Mouse (Mus musculus) liver, embryonic 15.5 days (tissue): ENCODE data around the gene Kpna7. TPM values are rescaled to one million over a fixed set of nuclear protein-coding genes. Genes with fewer than 3 reads are reported as not detected.
A peak's percentile ranks its signal among the peaks of the same experiment; 100 is the strongest.

Source experiments
- ATAC-seq: fragments of 200-750 bp; cut with Nextera tagmentation; 2 replicates; pipeline ENCODE4 v1.8.0; 2017; ENCODE audit warnings: moderate number of reproducible peaks, mild to moderate bottlenecking, moderate library complexity; ENCODE audit not compliant: insufficient read depth
- H3K27ac ChIP-seq: fragments of 300-500 bp; sonication (generic); replicated peaks from 2 replicates; pipeline ENCODE4 v1.5.1; 2015; ENCODE audit warnings: mild to moderate bottlenecking, inconsistent platforms
- H3K27me3 ChIP-seq: fragments of 300-500 bp; sonication (generic); 2 replicates; pipeline ENCODE4 v1.6.1; 2015; ENCODE audit warnings: mild to moderate bottlenecking, inconsistent platforms
- H3K36me3 ChIP-seq: fragments of 300-500 bp; sonication (generic); replicated peaks from 2 replicates; pipeline ENCODE4 v1.6.1; 2015; ENCODE audit warnings: moderate library complexity, mild to moderate bottlenecking, inconsistent platforms
- H3K4me1 ChIP-seq: fragments of 300-500 bp; sonication (generic); replicated peaks from 2 replicates; pipeline ENCODE4 v1.6.1; 2015; ENCODE audit warnings: inconsistent platforms
- H3K4me2 ChIP-seq: fragments of 300-500 bp; sonication (generic); 2 replicates; pipeline ENCODE4 v1.6.1; 2015; ENCODE audit warnings: moderate library complexity, mild to moderate bottlenecking, inconsistent platforms
- H3K4me3 ChIP-seq: fragments of 300-500 bp; sonication (generic); replicated peaks from 2 replicates; pipeline ENCODE4 v1.5.1; 2015; ENCODE audit warnings: mild to moderate bottlenecking, inconsistent platforms
- H3K9ac ChIP-seq: fragments of 300-500 bp; sonication (generic); 2 replicates; pipeline ENCODE4 v1.6.1; 2015; ENCODE audit warnings: moderate library complexity, mild to moderate bottlenecking, inconsistent platforms
- H3K9me3 ChIP-seq: fragments of 300-500 bp; sonication (generic); replicated peaks from 2 replicates; pipeline ENCODE4 v1.6.1; 2016; ENCODE audit warnings: inconsistent platforms
- WGBS: fragments of 180-500 bp; shearing (Covaris S2); methylation state at CpG from one replicate; pipeline ENCODE4 v1.1.7; 2015; ENCODE audit warnings: mixed read lengths; ENCODE audit not compliant: insufficient replicate concordance; 5-methylcytosine and 5-hydroxymethylcytosine counted together
- polyA plus RNA-seq: library from polyadenylated mRNA; unstranded; fragments of >200 nt; fragmentation: Nextera tagmentation; extraction: Ambion mirVana; gene quantifications from 2 replicates; pipeline ENCODE4 v1.2.1, GENCODE M21; 2015

The Kpna7 gene
- polyA plus RNA-seq, 1 experiment from 2014 or later: 0.10 TPM

- Histone ChIP-seq H3K27me3 (peaks cover 40% of the 10 kb centered on the region), H3K9ac (no peak overlapping the region), H3K27ac (no peak overlapping the region), H3K4me1 (peaks cover 23% of the 10 kb centered on the region), H3K9me3 (no peaks in the 10 kb centered on the region), H3K4me2 (peak overlapping the region; percentile 82), H3K4me3 (peak overlapping the region; percentile 68; the same call in 1 of the 2 replicates), H3K36me3 (no peaks in the 10 kb centered on the region)
- peak; percentile 9 for ATAC-seq
- WGBS: 33% methylated on average over 8 of the region's 8 CpGs
These were observed 119.4 kb downstream of the Kpna7 start for GRCm38 (mm10) chr5:144964465-144964864.

- ATAC-seq: no peak
- Histone ChIP-seq H3K27ac (no peak overlapping the region), H3K4me2 (no peak overlapping the region; the same call in 1 of the 2 replicates), H3K36me3 (no peaks in the 10 kb centered on the region), H3K9ac (no peak overlapping the region), H3K4me3 (no peak overlapping the region), H3K27me3 (peaks cover 36% of the 10 kb centered on the region), H3K4me1 (peaks cover 23% of the 10 kb centered on the region), H3K9me3 (no peaks in the 10 kb centered on the region)
- 9% methylated on average over 13 of the region's 13 CpGs for WGBS
These were observed 120.0 kb downstream of the Kpna7 start for GRCm38 (mm10) chr5:144963817-144964261.

GRCm38 (mm10) chr5:144963401-144963800, 120.4 kb downstream of the Kpna7 start:
- no peaks in the 10 kb centered on the region for H3K36me3 ChIP-seq
- H3K4me3 ChIP-seq: no peak overlapping the region
- peaks cover 27% of the 10 kb centered on the region for H3K4me1 ChIP-seq
- no peak overlapping the region for H3K27ac ChIP-seq
- no peak overlapping the region for H3K9ac ChIP-seq
- WGBS: 21% methylated on average over 3 of the region's 3 CpGs
- H3K27me3 ChIP-seq: peaks cover 33% of the 10 kb centered on the region
- no peaks in the 10 kb centered on the region for H3K9me3 ChIP-seq
- H3K4me2 ChIP-seq: no peak overlapping the region
- no peak for ATAC-seq

- H3K4me2 ChIP-seq: no peak overlapping the region
- WGBS: 64% methylated on average over 9 of the region's 9 CpGs
- H3K9ac ChIP-seq: no peak overlapping the region
These were observed 125.6 kb downstream of the Kpna7 start for GRCm38 (mm10) chr5:144958271-144958670.

GRCm38 (mm10) chr5:144954432-144954831, 129.4 kb downstream of the Kpna7 start:
- H3K9me3 ChIP-seq: no peaks in the 10 kb centered on the region
- H3K9ac ChIP-seq: no peak overlapping the region
- WGBS: 65% methylated on average over 7 of the region's 7 CpGs
- no peak overlapping the region for H3K4me2 ChIP-seq
- H3K27me3 ChIP-seq: no peaks in the 10 kb centered on the region
- no peak overlapping the region for H3K27ac ChIP-seq
- no peaks in the 10 kb centered on the region for H3K36me3 ChIP-seq
- no peak for ATAC-seq
- no peak overlapping the region for H3K4me3 ChIP-seq
- H3K4me1 ChIP-seq: peaks cover 9% of the 10 kb centered on the region

More at GRCm38 (mm10) chr5:144958271-144958670, 125.6 kb downstream of the Kpna7 start:
- no peak overlapping the region for H3K4me3 ChIP-seq
- H3K27ac ChIP-seq: no peak overlapping the region
- ATAC-seq: no peak
- peaks cover 9% of the 10 kb centered on the region for H3K4me1 ChIP-seq
- no peaks in the 10 kb centered on the region for H3K36me3 ChIP-seq
- H3K9me3 ChIP-seq: no peaks in the 10 kb centered on the region
- no peaks in the 10 kb centered on the region for H3K27me3 ChIP-seq

- no peak for ATAC-seq
- H3K27ac ChIP-seq: no peak overlapping the region
- H3K9ac ChIP-seq: no peak overlapping the region
- no peak overlapping the region for H3K4me3 ChIP-seq
- no peaks in the 10 kb centered on the region for H3K27me3 ChIP-seq
- H3K4me2 ChIP-seq: no peak overlapping the region
- H3K9me3 ChIP-seq: no peaks in the 10 kb centered on the region
- 58% methylated on average over 2 of the region's 2 CpGs for WGBS
- H3K4me1 ChIP-seq: peaks cover 2% of the 10 kb centered on the region
- no peaks in the 10 kb centered on the region for H3K36me3 ChIP-seq
These were observed 131.2 kb downstream of the Kpna7 start for GRCm38 (mm10) chr5:144952592-144952991.

- no peaks in the 10 kb centered on the region for H3K36me3 ChIP-seq
- no peak overlapping the region for H3K4me3 ChIP-seq
- no peak overlapping the region for H3K4me2 ChIP-seq
- 70% methylated on average over 5 of the region's 5 CpGs for WGBS
- H3K27ac ChIP-seq: no peak overlapping the region
- H3K9ac ChIP-seq: no peak overlapping the region
- no peaks in the 10 kb centered on the region for H3K27me3 ChIP-seq
- H3K9me3 ChIP-seq: no peaks in the 10 kb centered on the region
- H3K4me1 ChIP-seq: no peaks in the 10 kb centered on the region
- ATAC-seq: no peak
These were observed 133.3 kb downstream of the Kpna7 start for GRCm38 (mm10) chr5:144950428-144951051.

- no peak overlapping the region for H3K27ac ChIP-seq
- no peaks in the 10 kb centered on the region for H3K4me1 ChIP-seq
- WGBS: 62% methylated on average over 4 of the region's 4 CpGs
These were observed 134.0 kb downstream of the Kpna7 start for GRCm38 (mm10) chr5:144949856-144950255.

GRCm38 (mm10) chr5:144948422-144948821, 135.4 kb downstream of the Kpna7 start:
- no peak for ATAC-seq

More at GRCm38 (mm10) chr5:144949856-144950255, 134.0 kb downstream of the Kpna7 start:
- Histone ChIP-seq H3K4me3 (no peak overlapping the region), H3K9me3 (no peaks in the 10 kb centered on the region), H3K27me3 (no peaks in the 10 kb centered on the region), H3K9ac (no peak overlapping the region), H3K4me2 (no peak overlapping the region), H3K36me3 (no peaks in the 10 kb centered on the region)
- ATAC-seq: no peak

GRCm38 (mm10) chr5:144948002-144948401, 135.8 kb downstream of the Kpna7 start:
- H3K4me1 ChIP-seq: no peaks in the 10 kb centered on the region
- no peaks in the 10 kb centered on the region for H3K36me3 ChIP-seq
- no peaks in the 10 kb centered on the region for H3K27me3 ChIP-seq
- 66% methylated on average over 1 of the region's 1 CpGs for WGBS
- H3K4me2 ChIP-seq: no peak overlapping the region
- H3K9me3 ChIP-seq: no peaks in the 10 kb centered on the region
- no peak overlapping the region for H3K27ac ChIP-seq
- no peak for ATAC-seq
- no peak overlapping the region for H3K9ac ChIP-seq
- no peak overlapping the region for H3K4me3 ChIP-seq

More at GRCm38 (mm10) chr5:144948422-144948821, 135.4 kb downstream of the Kpna7 start:
- no peak overlapping the region for H3K4me2 ChIP-seq
- WGBS: 60% methylated on average over 11 of the region's 11 CpGs
- H3K4me3 ChIP-seq: no peak overlapping the region
- H3K4me1 ChIP-seq: no peaks in the 10 kb centered on the region
- H3K9ac ChIP-seq: no peak overlapping the region
- H3K36me3 ChIP-seq: no peaks in the 10 kb centered on the region
- H3K27ac ChIP-seq: no peak overlapping the region
- H3K27me3 ChIP-seq: no peaks in the 10 kb centered on the region
- H3K9me3 ChIP-seq: no peaks in the 10 kb centered on the region

GRCm38 (mm10) chr5:144946032-144946431, 137.8 kb downstream of the Kpna7 start:
- Histone ChIP-seq H3K4me3 (no peak overlapping the region), H3K9ac (no peak overlapping the region), H3K36me3 (no peaks in the 10 kb centered on the region), H3K27ac (no peak overlapping the region), H3K27me3 (no peaks in the 10 kb centered on the region), H3K4me1 (no peaks in the 10 kb centered on the region), H3K9me3 (no peaks in the 10 kb centered on the region), H3K4me2 (no peak overlapping the region)
- WGBS: 62% methylated on average over 4 of the region's 4 CpGs
- no peak for ATAC-seq

GRCm38 (mm10) chr5:144944932-144945331, 138.9 kb downstream of the Kpna7 start:
- Histone ChIP-seq H3K9ac (no peak overlapping the region), H3K27me3 (no peaks in the 10 kb centered on the region), H3K9me3 (no peaks in the 10 kb centered on the region), H3K4me1 (no peaks in the 10 kb centered on the region), H3K4me3 (no peak overlapping the region), H3K27ac (no peak overlapping the region), H3K36me3 (no peaks in the 10 kb centered on the region), H3K4me2 (no peak overlapping the region)
- WGBS: 63% methylated on average over 7 of the region's 7 CpGs
- ATAC-seq: no peak
